Mouse (Mus musculus) megakaryocyte progenitor cell, adult 5-6 weeks (primary cell): ENCODE measurements around the gene Idh2. TPM values are rescaled to one million over a fixed set of nuclear protein-coding genes. Genes with fewer than 3 reads are reported as not detected.
A peak's percentile ranks its signal among the peaks of the same experiment; 100 is the strongest.

Experiments
- ATAC-seq: replicated peaks from 2 replicates; pipeline ENCODE4 v1.8.0; 2016; ENCODE audit warnings: mild to moderate bottlenecking, moderate TSS enrichment, inconsistent platforms; ENCODE audit not compliant: poor library complexity
- total RNA-seq, 2 experiments: library from RNA; stranded (forward) in 1 of 2; stranded (reverse) in 1 of 2; fragments of 157-497, 149-512 nt in 1 of 2; fragments of 200-1000 nt in 1 of 2; gene quantifications; 2 replicates each; pipeline versions ENCODE4 v1.2.3 to v1.2.4; 2015 to 2017

The Idh2 gene
- total RNA-seq, 2 experiments from 2014 or later, result 274 to 276 TPM

DNA sequence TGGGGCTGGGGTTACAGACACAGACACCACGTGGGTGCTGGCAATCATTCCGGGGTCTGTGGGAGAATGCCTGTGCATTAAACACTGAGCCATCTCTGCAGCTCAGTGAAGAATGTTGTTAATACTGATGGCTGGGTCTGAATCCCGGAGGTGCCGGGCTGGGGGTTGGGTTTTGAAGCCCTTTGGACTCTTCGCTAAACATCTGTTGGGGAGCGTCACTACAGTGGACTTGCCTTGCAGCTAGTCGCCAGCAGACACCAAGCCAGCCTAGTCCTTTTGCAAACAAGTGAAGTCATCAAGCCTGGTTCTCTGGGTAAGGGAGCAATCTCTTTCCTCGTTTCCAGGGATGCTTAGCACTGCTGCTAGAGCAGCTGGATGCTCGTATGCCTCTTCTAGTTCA is 27.0 kb downstream of the Idh2 start:
- ATAC-seq, result no peak

GRCm38 (mm10) chr7:80085970-80086715 is 29.0 kb downstream of the Idh2 start:
- no peak for ATAC-seq

- ATAC-seq, result peak; percentile 63
Observed at GRCm38 (mm10) chr7:80084484-80084931, 30.7 kb downstream of the Idh2 start.

GRCm38 (mm10) chr7:80081586-80082554 is 33.3 kb downstream of the Idh2 start:
- no peak for ATAC-seq

- peak; percentile 55 for ATAC-seq
Observed at GRCm38 (mm10) chr7:80078792-80079301, 36.3 kb downstream of the Idh2 start.

DNA sequence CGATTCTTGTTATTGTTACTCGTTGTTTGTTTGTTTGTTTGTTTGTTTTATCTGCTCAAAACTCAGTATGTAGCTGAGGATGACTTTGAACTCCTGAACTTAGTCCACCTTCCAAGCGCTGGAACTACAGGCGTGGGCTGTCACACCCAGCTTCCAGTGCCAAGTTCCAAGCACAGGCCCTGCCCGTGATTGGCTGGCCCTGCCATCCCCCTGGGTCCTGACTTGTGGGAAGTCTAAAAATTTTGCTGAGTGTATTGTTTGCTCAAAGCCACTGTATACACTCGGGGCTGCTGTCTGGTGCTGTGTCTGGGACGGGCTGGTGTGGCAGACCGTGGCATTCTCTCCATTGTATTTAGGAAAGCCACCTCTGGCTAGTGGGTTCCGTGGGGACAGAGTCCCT is 37.4 kb downstream of the Idh2 start:
- no peak for ATAC-seq

DNA sequence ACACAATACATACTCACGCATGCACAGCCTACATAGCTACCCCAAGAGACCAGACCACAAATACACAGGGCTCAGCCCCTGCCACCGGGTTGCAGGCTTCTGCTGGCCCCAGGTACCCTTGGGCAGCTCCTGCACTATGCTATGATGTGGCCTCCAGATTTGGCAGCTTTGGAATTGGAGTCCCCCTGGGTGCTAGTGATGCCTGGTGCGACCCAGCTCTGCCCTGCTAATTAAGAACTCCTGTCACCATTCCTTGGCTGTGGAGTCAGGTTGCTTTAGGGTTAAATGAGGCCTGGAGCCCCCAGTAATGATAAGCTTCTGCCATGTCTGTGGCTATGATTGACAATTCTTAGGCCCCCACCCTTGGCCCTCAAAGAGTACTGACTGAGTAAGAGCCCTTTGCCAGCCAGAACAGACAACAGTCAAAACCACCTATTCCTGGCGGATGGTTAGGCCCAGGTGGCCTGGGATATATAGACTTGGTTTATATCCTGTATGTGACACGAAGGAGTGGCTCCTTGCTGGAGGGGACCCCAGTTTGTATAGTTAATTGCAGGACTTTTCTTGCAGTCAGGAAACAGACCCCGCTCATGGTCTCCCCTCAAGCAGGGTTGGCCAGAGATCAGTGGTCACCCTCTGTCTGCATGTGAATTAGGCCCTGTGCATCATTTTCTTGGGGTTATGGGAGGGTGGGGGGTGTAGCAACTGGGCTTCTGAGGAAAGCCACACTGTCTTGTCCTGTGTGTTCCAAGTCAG is 38.1 kb downstream of the Idh2 start:
- no peak for ATAC-seq

GRCm38 (mm10) chr7:80075946-80076583 is 39.1 kb downstream of the Idh2 start:
- no peak for ATAC-seq

- peak; percentile 70 for ATAC-seq
Observed at GRCm38 (mm10) chr7:80074921-80075441, 40.2 kb downstream of the Idh2 start.

DNA sequence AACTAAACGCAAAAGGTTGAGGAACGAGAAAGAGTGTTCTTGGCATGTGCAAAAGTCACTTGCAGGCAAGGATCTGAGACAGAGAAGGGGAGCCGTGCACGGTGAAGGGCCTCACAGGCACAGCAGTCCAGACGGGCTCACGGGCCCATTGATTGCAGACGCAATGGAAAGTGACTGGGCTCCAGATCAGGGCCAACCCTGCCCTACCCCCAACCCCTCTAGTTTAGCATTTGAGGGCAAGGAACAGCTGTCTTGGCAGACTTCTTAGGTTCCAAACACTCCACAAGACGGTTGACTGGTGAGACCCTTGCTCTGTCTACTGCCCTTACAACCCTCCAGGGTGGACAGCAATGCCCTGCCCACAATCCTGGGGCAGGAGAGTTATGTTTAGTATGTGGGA is 41.7 kb downstream of the Idh2 start:
- no peak for ATAC-seq

- no peak for ATAC-seq
Observed at GRCm38 (mm10) chr7:80072297-80072696, 42.9 kb downstream of the Idh2 start.

DNA sequence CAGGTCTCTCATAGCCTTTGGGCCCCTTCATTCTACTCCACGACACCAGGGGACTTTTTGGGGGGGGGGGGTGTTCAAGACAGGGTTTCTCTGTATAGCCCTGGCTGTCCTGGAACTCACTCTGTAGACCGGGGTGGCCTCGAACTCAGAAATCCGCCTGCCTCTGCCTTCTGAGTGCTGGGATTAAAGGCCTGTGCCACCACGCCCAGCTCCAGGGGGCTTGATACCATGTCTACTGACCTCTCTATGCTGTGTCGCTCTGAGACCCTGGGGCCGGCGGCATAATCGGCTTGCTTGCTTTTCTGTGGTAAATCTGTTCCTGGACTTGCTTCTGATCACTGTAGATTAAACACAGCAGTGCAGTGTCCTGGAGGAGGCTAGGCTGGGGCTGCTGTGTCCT is 44.0 kb downstream of the Idh2 start:
- no peak for ATAC-seq

- peak; percentile 29 for ATAC-seq
Observed at GRCm38 (mm10) chr7:80069615-80070327, 45.4 kb downstream of the Idh2 start.

- no peak for ATAC-seq
Observed at GRCm38 (mm10) chr7:80068341-80068740, 46.9 kb downstream of the Idh2 start.

DNA sequence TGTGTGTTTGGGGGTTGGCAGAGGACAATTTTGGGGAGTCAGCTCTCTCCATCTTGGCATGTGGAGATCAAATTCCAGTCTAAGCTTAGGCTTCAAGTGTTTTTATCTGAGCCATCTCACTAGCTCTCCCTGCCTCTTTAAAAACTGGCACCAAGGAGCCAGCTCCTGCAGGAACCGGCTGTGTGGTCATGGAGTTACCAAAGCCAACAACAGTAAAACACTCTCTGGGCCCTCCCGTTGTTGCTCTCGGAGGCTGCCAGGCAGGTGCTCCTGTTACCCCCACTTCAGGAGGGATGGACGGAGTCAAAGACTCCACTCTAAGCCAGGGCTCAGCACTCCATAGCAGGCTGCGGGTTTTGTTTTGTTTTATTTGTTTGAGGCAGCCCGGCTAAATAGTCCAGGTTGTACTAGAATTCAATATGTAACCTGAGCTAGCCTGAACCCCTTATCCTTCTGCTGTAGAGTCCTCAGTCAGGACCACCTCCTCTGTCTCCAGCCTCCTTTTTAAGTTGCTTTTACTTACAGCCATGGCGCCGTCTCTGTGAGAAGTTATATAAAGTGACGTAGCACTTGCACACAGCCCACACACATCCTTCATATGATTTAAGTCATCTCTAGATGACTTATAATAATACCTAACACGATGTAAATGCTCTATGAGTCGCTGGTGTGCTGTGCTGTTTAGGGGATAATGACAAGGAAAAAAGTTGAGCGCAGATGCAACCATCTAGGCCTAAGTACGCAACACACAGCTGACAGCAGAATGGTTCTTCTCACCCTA is 48.3 kb downstream of the Idh2 start:
- no peak for ATAC-seq

- no peak for ATAC-seq
Observed at GRCm38 (mm10) chr7:80065250-80065649, 49.9 kb downstream of the Idh2 start.

GRCm38 (mm10) chr7:80063902-80064736 is 51.1 kb downstream of the Idh2 start:
- ATAC-seq, result peak; percentile 17; the same call in 1 of the 2 replicates

DNA sequence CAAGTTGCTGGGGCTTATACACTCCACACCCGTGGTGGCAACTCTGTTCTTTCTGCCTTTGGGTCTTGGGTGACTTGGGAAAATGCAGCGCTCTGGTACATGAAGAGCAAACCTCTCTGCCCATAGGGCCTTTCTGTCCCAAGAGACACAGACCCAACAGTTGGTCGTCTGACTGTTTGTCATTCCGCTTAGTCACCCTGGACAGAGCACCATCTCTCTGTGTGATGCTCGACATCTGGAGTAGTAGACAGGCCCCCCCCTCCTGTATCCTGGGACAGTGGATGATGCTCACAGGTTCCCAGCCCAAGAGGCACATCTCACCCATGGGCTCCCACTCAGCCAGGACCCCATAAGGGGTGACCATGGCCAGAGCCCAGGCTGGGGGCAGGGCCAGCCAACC is 51.9 kb downstream of the Idh2 start:
- ATAC-seq, result no peak
